Mouse (Mus musculus) lung, postnatal 0 days (tissue): ENCODE measurements at regions not wholly inside any gene's neighbourhood (a gene's known extent, or its start where the extent isn't known, plus 50 kb on each side); places are given as distances from the start of the nearest gene placed in this dataset.

Experiments
- CTCF ChIP-seq: IDR thresholded peaks from 2 replicates; pipeline ENCODE4 v1.5.1; 2016; ENCODE audit warnings: antibody characterized with exemption, mild to moderate bottlenecking
- EP300 ChIP-seq: IDR thresholded peaks from 2 replicates; pipeline ENCODE4 v1.6.1; 2016; ENCODE audit warnings: antibody characterized with exemption, mild to moderate bottlenecking, control low read depth

DNA sequence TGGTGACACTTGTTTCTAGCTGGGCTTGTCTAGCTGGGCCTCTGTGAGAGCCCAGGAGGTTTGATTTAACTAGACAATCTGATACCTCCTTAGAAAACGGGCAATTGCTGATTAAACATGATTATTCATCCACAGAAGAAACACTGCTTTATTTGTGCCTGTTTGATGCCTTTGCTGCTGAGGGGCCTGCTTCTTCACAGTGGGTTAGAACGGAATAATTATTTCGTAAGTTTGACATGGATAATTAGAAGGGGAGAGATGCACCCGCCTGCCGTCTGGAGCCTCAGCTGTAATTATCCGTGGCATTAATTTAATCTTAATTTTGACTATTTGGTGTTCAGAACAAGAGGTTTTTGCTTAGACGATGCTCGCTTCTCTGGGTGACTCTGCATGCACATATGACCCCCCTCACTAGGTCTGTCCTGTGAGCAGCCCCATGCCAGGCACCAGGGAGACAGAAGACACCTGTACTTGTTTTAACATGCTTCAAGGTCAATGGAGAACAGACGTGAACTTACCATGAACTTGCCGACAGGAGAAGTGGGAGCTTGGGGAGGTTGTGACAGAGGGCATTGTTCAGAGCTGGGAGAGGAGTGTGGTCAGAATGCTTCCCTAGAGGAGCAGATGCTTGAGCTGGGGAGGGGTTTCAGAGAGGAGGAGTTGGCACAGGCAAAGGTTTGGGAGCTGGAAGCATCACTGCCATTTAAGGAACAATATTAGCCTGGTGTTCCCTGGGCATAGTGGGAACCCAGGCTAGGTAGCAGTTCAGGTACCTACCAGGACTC is 174.8 kb downstream of the Drd1 start:
- no peak for TF ChIP-seq EP300
- no peak for TF ChIP-seq CTCF
